Mouse (Mus musculus) layer of hippocampus, adult 2 months (tissue): Measurements from ENCODE around the gene Nmb. TPM values are rescaled to one million over a fixed set of nuclear protein-coding genes. Genes with fewer than 3 reads are reported as not detected.

ENCODE experiments used
- DNase-seq, 2 experiments: peaks; one replicate each; pipeline ENCODE4 v3.0.0; 2022; ENCODE audit warnings: low spot score in 2 of 2
- H3K27ac ChIP-seq: fragments of 200-600 bp; 2 replicates; pipeline ENCODE4 v1.8.1; 2022
- H3K4me3 ChIP-seq: fragments of 200-600 bp; 2 replicates; pipeline ENCODE4 v1.8.1; 2022; ENCODE audit warnings: mild to moderate bottlenecking
- CTCF ChIP-seq: fragments of 200-600 bp; conservative IDR thresholded peaks from 2 replicates; pipeline ENCODE4 v1.8.1; 2022; ENCODE audit warnings: antibody characterized with exemption, mild to moderate bottlenecking, moderate library complexity
- total RNA-seq, 2 experiments: library from RNA; stranded (reverse); gene quantifications; 2 replicates each; pipeline ENCODE4 v1.2.3; 2021

The Nmb gene
- total RNA-seq, 2 experiments from 2014 or later, result 10.7 to 13.7 TPM

DNA sequence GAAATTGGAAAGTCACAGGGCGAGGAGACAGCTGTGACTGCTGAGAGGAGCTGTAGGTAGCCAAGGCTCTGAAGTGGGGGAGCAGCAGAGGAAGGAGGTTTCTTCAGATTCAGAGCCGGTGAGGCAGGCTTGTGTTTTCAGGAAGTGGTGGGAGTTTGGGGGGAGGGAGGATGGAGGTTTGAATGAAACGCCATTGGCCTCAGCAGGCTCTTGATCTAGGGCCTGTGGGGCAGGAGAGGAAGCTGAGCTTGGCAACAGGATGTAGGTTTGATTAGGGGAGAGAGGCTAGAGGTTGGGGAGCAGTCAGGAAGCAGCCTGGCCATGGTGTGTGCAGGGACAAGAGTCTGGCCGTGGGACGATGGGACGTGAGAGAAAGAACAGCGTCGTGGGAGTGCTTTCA is 40.0 kb downstream of the Nmb start:
- Histone ChIP-seq H3K27ac (no peak overlapping the region), H3K4me3 (no peak overlapping the region)
- TF ChIP-seq CTCF, result no peak
- DNase-seq, result no peak

DNA sequence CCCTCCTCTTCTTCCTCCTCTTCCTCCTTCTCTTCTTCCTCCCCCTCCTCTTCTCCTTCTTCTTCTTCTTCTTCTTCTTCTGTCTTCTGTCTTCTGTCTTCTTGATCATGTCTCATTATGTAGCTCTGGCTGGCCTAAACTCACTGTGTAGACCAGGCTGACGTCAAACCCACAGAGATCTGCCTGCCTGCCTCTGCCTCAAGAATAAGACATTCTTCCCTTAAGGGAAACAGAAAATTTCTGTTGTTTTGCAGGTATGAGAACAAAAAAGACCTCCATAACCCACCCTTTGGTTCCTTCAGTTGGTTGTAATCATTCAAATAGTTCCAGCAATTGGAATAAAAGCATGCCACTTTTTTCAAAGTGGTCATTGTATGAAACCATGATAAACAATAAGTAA is 40.7 kb downstream of the Nmb start:
- no peak for DNase-seq
- Histone ChIP-seq H3K27ac (no peak overlapping the region), H3K4me3 (peak overlapping the region; percentile 22; the same call in 1 of the 2 replicates)
- TF ChIP-seq CTCF, result no peak

DNA sequence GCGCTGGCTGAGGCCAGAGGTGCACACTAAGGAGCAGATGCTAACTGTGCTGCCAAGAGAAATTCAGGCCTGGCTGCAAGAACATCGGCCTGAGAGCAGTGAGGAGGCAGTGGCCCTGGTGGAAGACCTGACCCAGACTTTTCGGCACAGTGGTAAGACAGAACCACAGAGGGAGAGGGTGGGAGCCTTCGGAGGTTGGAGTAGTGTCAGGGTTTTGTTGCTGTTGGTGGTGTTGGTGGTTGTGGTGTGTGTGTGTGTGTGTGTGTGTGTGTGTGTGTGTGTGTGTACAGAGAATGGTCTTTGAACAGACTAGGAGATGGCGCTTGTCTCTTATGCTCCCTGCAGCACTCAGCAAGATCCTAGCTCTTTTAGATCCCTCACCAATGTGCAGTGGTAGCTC is 41.4 kb downstream of the Nmb start:
- Histone ChIP-seq H3K4me3 (peak overlapping the region; percentile 33; the same call in 1 of the 2 replicates), H3K27ac (peak overlapping the region; percentile 51)
- no peak for TF ChIP-seq CTCF
- DNase-seq, result no peak

DNA sequence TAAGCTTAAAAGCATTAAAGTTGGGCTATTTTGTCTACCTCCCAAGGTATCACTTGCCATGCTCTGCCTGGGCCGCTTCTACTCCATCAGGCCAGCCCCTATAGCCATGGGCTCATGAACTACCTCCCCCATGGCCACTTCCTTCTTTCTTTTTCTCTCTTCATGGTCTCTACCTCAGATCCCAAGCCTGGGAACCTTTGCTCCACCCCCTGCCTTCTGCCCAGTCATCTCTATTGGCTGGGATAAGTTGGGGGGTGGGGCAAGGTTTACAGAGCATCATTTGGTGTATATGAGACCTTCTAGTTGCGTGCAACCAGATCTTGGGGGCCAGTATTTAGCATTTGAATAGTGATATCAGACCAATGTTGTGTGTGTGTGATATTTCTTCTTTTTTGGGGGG is 42.4 kb downstream of the Nmb start:
- no peak overlapping the region for H3K27ac ChIP-seq
- no peak for TF ChIP-seq CTCF
- no peak overlapping the region for H3K4me3 ChIP-seq
- DNase-seq, result no peak

DNA sequence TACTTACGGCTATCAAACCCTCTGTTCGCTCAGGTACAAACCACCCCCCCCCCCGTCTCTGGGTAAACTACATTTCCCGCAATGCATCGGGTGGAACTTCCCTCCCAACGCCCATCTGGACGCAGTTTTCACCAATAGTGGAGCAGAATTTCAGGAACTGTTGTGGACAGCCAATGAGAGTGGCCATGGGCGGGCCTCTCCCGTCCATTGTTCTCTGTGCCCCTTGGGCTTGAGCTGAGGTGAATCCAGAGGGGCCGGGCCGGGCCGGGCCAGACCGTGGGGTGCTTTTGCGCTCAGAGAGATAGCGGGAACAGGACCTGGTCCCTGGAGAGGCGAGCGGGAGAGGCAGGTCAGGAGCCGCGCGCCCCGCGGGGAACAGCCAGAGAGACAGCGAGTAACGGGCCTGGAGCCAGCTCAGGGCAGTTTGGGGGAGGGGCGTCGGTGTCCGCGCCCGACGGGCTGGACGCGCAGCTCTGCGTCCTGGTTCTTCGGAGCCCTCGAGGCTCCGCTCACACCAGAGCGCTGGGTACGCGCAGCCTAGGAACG is 44.1 kb downstream of the Nmb start, which contains the start of gene Zscan2:
TSS of gene Zscan2 (plus strand) at position 192 of the 546 bp plus-strand sequence.
- peak; percentile 79 to 93 for DNase-seq
- no peak for TF ChIP-seq CTCF
- peak within 1 kb of the TSS; percentile 87 for H3K27ac ChIP-seq
- peak within 1 kb of the TSS; percentile 64 for H3K4me3 ChIP-seq

DNA sequence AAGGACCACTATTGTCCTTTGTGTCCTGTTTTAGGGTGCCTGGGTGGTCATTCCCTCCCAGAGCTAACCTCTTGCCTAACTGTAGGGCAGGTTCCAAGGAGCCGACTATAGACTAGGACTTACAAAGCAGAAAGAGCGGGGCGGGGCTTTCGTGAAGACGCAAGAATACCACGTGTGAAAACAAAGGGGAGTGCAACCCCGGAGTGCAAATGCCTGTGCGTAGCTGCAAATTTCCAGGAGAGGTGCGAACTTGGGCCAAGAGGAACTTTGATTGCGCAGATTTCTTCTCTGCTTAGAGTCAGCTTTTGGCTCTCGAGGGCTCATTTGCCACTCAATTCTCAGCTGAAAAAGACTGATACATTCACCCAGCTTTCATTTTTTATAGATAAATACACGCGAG is 44.6 kb downstream of the Nmb start:
- Histone ChIP-seq H3K4me3 (peak overlapping the region; percentile 64), H3K27ac (peak overlapping the region; percentile 87; the same call in 1 of the 2 replicates)
- peak in 1 of 2 experiments; percentile 39 for DNase-seq
- no peak for TF ChIP-seq CTCF

DNA sequence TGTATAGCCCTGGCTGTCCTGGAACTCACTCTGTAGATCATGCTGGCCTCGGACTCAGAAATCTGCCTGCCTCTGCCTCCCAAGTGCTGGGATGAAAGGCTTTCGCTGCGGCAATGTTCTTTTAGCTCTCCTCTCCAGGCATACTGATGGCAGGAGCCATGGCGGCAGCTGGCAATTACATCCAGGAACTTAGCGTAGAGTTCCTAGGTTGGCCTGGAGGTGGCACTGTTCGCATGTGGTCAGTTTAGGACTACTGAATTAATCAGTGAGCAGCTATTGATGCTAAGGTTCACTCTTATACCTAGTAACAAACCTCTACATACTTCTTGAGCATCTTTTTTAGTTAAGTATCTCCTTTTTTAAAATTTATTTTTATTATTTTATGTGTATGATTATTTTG is 47.7 kb downstream of the Nmb start:
- H3K4me3 ChIP-seq, result no peak overlapping the region
- no peak overlapping the region for H3K27ac ChIP-seq
- TF ChIP-seq CTCF, result peak; percentile 95
- peak; percentile 69 to 80 for DNase-seq

DNA sequence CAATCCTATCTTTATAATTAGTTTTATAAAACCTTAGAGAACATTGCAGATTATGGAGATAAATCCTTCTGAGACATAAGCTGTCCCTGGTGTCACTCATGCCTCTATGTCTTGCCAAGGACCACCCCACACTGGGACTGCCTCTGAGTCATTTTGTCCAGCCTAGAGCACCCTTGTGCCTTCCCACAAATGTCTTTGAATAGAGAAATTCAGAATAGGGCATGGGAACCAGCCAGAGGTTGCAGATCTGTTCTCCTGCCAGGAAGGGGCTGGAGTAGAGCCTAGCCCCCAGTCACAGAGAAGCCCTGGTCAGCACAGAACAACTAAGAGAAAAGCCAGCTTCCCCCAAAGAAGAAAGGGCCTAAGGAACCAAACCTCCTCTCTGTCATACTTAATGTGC is 49.6 kb downstream of the Nmb start:
- peak overlapping the region; percentile 56; the same call in 1 of the 2 replicates for H3K27ac ChIP-seq
- peak in 1 of 2 experiments; percentile 47 for DNase-seq
- TF ChIP-seq CTCF, result no peak

DNA sequence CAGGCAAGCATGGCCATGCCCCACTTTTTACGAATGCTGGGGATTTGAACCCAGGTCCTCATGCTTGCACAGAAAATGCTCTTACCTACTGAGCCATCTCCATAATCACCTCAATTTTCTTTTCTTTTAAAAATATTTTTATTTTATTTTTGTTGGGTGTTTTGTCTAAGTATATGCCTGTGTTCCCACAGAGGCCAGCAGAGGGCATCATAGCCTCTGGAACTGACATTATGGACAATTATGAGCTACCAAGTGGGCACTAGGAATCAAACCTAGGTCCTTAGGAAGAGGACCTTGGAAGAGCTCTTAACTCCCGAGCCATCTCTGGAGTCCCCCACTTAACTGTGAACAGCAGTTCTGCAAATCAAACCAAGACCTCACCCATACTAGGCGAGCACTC is 51.7 kb downstream of the Nmb start:
- Histone ChIP-seq H3K27ac (no peak overlapping the region), H3K4me3 (no peak overlapping the region)
- TF ChIP-seq CTCF, result peak; percentile 61
- DNase-seq, result no peak

More for the DNA sequence above, 49.6 kb downstream of the Nmb start:
- no peak overlapping the region for H3K4me3 ChIP-seq

Other genes with a start within 250 kb of the Nmb start
- 10 to 100 TPM; 21.0 to 24.4 TPM for gene Crtc3, start 216.2 kb downstream of the Nmb start, total RNA-seq
- gene Iqgap1, start 79.1 kb downstream of the Nmb start, total RNA-seq, result 10 to 100 TPM; 19.4 to 21.6 TPM
- gene Zscan2, start 44.2 kb downstream of the Nmb start, total RNA-seq, result 10 to 100 TPM; 15.1 to 17.4 TPM
- gene Wdr73, start 3.8 kb downstream of the Nmb start, total RNA-seq, result 10 to 100 TPM; 31.2 to 33.3 TPM
- gene Sec11a, start 42.7 kb upstream of the Nmb start, total RNA-seq, result 10 to 100 TPM; 54.2 to 56.2 TPM
- 10 to 100 TPM; 22.9 to 23.6 TPM for gene Zfp592, start 88.6 kb upstream of the Nmb start, total RNA-seq
- gene Alpk3, start 152.5 kb upstream of the Nmb start, total RNA-seq, result under 1 TPM; 0.64 to 0.67 TPM
- gene Slc28a1, start 209.7 kb upstream of the Nmb start, total RNA-seq, result not detected